Mouse (Mus musculus): ENCODE measurements around the gene 5530400C23Rik. TPM values are rescaled to one million over a fixed set of nuclear protein-coding genes. Genes with fewer than 3 reads are reported as not detected.
"Not testable (repeated sequence)": the region's sequence is repeated elsewhere in the genome, so short reads cannot be mapped to it uniquely, and the experiment has no call there.

5530400C23Rik gene
- not detected for total RNA-seq (2021)
- long read RNA-seq, experiment 1: 0 reads
- long read RNA-seq, experiment 2: 0 reads

DNA sequence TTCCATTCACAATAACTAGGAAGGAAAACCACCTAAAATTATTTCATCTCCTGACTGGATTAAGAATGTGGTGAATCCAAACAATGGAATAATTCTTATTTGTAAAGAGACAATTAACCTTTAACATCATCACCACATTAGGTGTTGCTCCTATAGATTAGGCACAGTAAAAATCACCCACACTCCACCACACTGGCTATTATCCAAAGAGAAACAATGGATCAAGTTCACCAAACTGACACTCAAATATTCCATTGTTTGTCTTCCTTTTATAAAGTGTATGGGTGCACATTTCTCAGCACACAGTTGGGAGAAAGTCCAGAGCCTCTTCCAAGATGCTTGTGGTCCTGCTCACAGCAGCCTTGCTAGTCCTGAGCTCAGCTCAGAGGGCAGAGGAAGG, at the start of gene 5530400C23Rik:
TSS of gene 5530400C23Rik (plus strand) at position 301 of the 400 bp plus-strand sequence.
- DNase-seq; intact Hi-C loops (cut with DNase I; ENCODE audit: low total_unique reads): not testable (repeated sequence)

DNA sequence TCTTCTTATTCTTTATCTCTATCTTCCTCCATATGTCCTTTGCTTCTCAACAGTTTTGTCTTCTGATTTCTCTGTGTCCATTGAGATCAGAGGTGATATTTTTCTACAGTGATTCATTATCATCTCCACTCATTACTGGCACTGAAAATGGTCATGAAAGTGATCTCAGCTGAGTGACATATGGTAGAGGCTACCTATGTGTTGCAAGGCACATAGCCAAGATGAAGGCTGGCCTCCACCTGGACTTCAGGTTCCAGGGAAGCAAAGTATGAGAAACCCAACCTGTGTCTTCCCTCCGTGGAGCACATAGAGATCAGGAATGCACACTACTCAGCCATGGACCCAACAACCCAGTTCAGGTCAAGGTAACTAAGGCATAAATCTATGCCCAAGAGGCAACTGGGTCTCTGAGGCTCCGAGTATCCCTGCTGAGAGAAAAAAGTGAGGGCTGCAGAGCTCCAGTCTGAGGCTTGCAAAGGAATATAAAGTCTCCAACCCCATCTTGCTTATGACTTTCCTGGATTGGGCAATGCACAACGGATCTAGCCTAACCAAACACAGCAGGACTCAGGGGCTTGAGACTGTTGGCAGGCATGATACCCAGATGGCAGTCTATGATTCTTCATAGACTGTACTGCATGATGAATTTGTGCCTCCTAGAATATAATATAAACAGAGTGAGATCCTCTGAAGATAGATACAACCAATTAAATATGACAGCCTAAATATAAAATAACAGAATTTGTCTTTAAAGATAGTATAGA, 14.1 kb downstream of the 5530400C23Rik start:
- intact Hi-C loops (cut with DNase I; ENCODE audit: low total_unique reads): no loop called here
- DNase-seq: no peak

DNA sequence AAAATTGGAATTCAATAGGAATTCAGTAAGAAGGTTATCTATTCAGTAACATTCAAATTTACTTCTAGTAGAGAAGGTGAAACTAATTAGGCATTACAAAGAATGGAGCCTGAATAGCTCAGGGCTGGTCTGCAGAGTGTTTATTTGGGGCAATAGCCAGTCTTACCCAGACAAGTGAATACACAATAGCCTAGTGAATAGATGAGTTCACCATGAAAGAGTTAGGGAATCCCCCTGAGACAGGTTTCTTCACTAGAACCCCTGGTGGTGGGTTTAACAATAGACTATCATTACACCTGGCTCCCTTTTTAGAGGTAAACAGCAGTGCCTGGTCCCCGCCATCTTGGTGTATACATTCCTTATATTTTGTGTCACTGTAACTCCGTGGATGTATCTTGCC, 21.9 kb downstream of the 5530400C23Rik start:
- intact Hi-C loops (cut with DNase I; ENCODE audit: low total_unique reads): not testable (repeated sequence)

DNA sequence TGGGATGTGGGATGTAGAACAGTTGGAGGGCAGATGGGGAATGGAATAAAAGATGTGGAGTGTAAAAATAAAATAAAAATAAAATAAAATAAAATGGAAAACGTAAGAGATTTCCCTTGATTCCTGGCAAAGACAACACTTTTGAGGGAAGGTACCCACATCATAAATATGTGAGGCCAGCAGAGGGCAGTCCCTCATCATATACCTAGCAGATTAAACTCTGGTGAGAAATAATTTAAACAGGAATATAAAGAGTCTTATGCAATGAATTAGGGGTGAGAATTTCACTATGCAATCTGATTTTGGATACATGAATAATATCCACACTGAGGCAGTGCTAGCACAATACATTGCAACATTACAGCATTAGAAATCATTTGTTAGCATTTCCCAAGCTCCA, 46.5 kb downstream of the 5530400C23Rik start:
- intact Hi-C loops (cut with DNase I; ENCODE audit: low total_unique reads): no loop called here

More for the DNA sequence above, 21.9 kb downstream of the 5530400C23Rik start:
- not testable (repeated sequence) for DNase-seq

DNA sequence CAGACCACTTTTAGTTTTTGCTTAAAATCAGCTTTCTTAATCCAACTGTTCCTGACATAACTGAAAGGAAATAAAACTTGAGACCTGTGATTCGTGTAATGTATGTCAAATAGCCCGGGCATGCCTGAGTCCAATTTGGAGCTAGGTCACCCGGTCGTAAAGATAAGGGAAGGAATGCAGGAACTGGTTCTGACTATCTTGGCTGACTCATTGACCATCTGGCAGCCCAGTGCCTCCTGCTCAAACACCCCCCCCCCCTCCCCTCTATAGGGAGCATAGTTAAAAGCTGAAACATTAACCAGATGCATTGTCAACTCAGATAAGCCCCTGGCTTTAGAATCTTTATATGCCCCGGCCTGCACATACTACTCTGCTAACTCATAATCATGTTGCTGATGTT, 49.7 kb downstream of the 5530400C23Rik start:
- intact Hi-C loops (cut with DNase I; ENCODE audit: low total_unique reads); DNase-seq: not testable (repeated sequence)

More for the DNA sequence above, 46.5 kb downstream of the 5530400C23Rik start:
- no peak for DNase-seq

Other genes starting within 250 kb of the 5530400C23Rik start
- gene Tas2r140, start 236.4 kb upstream of the 5530400C23Rik start, total RNA-seq (2021): not detected
- gene Smim10l1, start 187.3 kb upstream of the 5530400C23Rik start, total RNA-seq (2021): 10 to 100 TPM; 74.5 to 77.7 TPM

Measured in gastrocnemius, postnatal 14 days (tissue).